Mouse (Mus musculus) layer of hippocampus, adult 2 months (tissue): ENCODE data around the gene Cecr2. TPM values are rescaled to one million over a fixed set of nuclear protein-coding genes. Genes with fewer than 3 reads are reported as not detected.

Experiments used
- DNase-seq, 2 experiments: peaks; one replicate each; pipeline ENCODE4 v3.0.0; 2022; ENCODE audit warnings: low spot score in 2 of 2
- H3K27ac ChIP-seq: fragments of 200-600 bp; 2 replicates; pipeline ENCODE4 v1.8.1; 2022
- H3K4me3 ChIP-seq: fragments of 200-600 bp; 2 replicates; pipeline ENCODE4 v1.8.1; 2022; ENCODE audit warnings: mild to moderate bottlenecking
- CTCF ChIP-seq: fragments of 200-600 bp; conservative IDR thresholded peaks from 2 replicates; pipeline ENCODE4 v1.8.1; 2022; ENCODE audit warnings: antibody characterized with exemption, mild to moderate bottlenecking, moderate library complexity
- long read RNA-seq, 2 experiments: library from polyadenylated mRNA; stranded (forward); transcript quantifications; one replicate each; pipeline ENCODE4 v2.0.0; 2021; ENCODE audit warnings: borderline mapping rate in 2 of 2
- total RNA-seq, 2 experiments: library from RNA; stranded (reverse); gene quantifications; 2 replicates each; pipeline ENCODE4 v1.2.3; 2021

Cecr2 gene
- 10 to 100 TPM; 10.0 to 11.8 TPM for total RNA-seq
- long read RNA-seq, experiment 1, partial matches to known transcripts = 0 of 1 reads
- long read RNA-seq, experiment 1, other reads (novel, unspliced or antisense) = 1 of 1 reads
- long read RNA-seq, experiment 2, full-length matches to known transcripts = 2 of 4 reads
- long read RNA-seq, experiment 2, partial matches to known transcripts = 1 of 4 reads
- long read RNA-seq, experiment 2, other reads (novel, unspliced or antisense) = 1 of 4 reads

GRCm38 (mm10) chr6:120665816-120666760 is at the start of gene Cecr2:
Cecr2 (plus strand) TSS chr6:120666369.
- DNase-seq = peak; percentile 42 to 65
- no peak; the same call in 1 of the 2 replicates for TF ChIP-seq CTCF
- Histone ChIP-seq H3K4me3 (peak within 1 kb of the TSS; percentile 81), H3K27ac (peak within 1 kb of the TSS; percentile 97)

- no peak; the same call in 1 of the 2 replicates for TF ChIP-seq CTCF
- Histone ChIP-seq H3K27ac (no peak overlapping the region; the same call in 1 of the 2 replicates), H3K4me3 (no peak overlapping the region)
- peak; percentile 23 to 57 for DNase-seq
These were observed 48.6 kb upstream of the Cecr2 start for GRCm38 (mm10) chr6:120617586-120617985.

- no peak overlapping the region for H3K27ac ChIP-seq
- no peak for DNase-seq
- no peak for TF ChIP-seq CTCF
- H3K4me3 ChIP-seq = no peak overlapping the region
These were observed 47.4 kb upstream of the Cecr2 start for GRCm38 (mm10) chr6:120618518-120619402.

- DNase-seq = no peak
- H3K27ac ChIP-seq = no peak overlapping the region
- H3K4me3 ChIP-seq = no peak overlapping the region
- no peak for TF ChIP-seq CTCF
These were observed 46.0 kb upstream of the Cecr2 start for GRCm38 (mm10) chr6:120620193-120620592.

GRCm38 (mm10) chr6:120625081-120625480 is 41.1 kb upstream of the Cecr2 start:
- DNase-seq = no peak
- no peak overlapping the region for H3K27ac ChIP-seq
- TF ChIP-seq CTCF = no peak
- no peak overlapping the region for H3K4me3 ChIP-seq

- DNase-seq = no peak
- no peak for TF ChIP-seq CTCF
- no peak overlapping the region for H3K27ac ChIP-seq
- no peak overlapping the region for H3K4me3 ChIP-seq
These were observed 39.1 kb upstream of the Cecr2 start for GRCm38 (mm10) chr6:120627096-120627495.

- no peak overlapping the region for H3K27ac ChIP-seq
These were observed 37.2 kb upstream of the Cecr2 start for GRCm38 (mm10) chr6:120628963-120629362.

GRCm38 (mm10) chr6:120635391-120636028 is 30.7 kb upstream of the Cecr2 start:
- Histone ChIP-seq H3K27ac (no peak overlapping the region), H3K4me3 (no peak overlapping the region)
- no peak for TF ChIP-seq CTCF
- DNase-seq = no peak

More at GRCm38 (mm10) chr6:120628963-120629362, 37.2 kb upstream of the Cecr2 start:
- no peak overlapping the region for H3K4me3 ChIP-seq
- no peak for TF ChIP-seq CTCF
- DNase-seq = peak; percentile 33 to 39

GRCm38 (mm10) chr6:120639547-120639946 is 26.6 kb upstream of the Cecr2 start:
- no peak overlapping the region for H3K27ac ChIP-seq
- no peak overlapping the region for H3K4me3 ChIP-seq
- no peak for TF ChIP-seq CTCF
- DNase-seq = no peak

GRCm38 (mm10) chr6:120641866-120642378 is 24.2 kb upstream of the Cecr2 start:
- TF ChIP-seq CTCF = no peak
- no peak for DNase-seq
- no peak overlapping the region for H3K4me3 ChIP-seq
- no peak overlapping the region for H3K27ac ChIP-seq

GRCm38 (mm10) chr6:120643776-120644175 is 22.4 kb upstream of the Cecr2 start:
- no peak for TF ChIP-seq CTCF
- no peak overlapping the region for H3K27ac ChIP-seq
- no peak overlapping the region for H3K4me3 ChIP-seq
- DNase-seq = no peak
